Mouse (Mus musculus) left cerebral cortex, adult 11 months (tissue): ENCODE data around the gene Tspo2.

ENCODE experiments used
- DNase-seq: peaks from one replicate; pipeline ENCODE4 v3.0.0; 2022; ENCODE audit warnings: low spot score

Gene Tspo2

GRCm38 (mm10) chr17:48450666-48451352, 513 bp downstream of the Tspo2 start:
- DNase-seq = no peak

- no peak for DNase-seq
Observed at GRCm38 (mm10) chr17:48447675-48448074, 3.6 kb downstream of the Tspo2 start.

- no peak for DNase-seq
Observed at GRCm38 (mm10) chr17:48443542-48444145, 7.7 kb downstream of the Tspo2 start.

GRCm38 (mm10) chr17:48442745-48443457, 8.4 kb downstream of the Tspo2 start:
- no peak for DNase-seq

GRCm38 (mm10) chr17:48437421-48437911, 13.9 kb downstream of the Tspo2 start:
- no peak for DNase-seq

GRCm38 (mm10) chr17:48436487-48436886, 14.8 kb downstream of the Tspo2 start:
- no peak for DNase-seq

GRCm38 (mm10) chr17:48434479-48434878, 16.8 kb downstream of the Tspo2 start:
- no peak for DNase-seq

GRCm38 (mm10) chr17:48433689-48434330, 17.5 kb downstream of the Tspo2 start:
- no peak for DNase-seq

GRCm38 (mm10) chr17:48433006-48433655, 18.2 kb downstream of the Tspo2 start:
- no peak for DNase-seq

GRCm38 (mm10) chr17:48432158-48432980, 19.0 kb downstream of the Tspo2 start, which contains the start of gene Apobec2:
TSS of gene Apobec2 (minus strand) at chr17:48432930.
- DNase-seq = no peak

- no peak for DNase-seq
Observed at GRCm38 (mm10) chr17:48431054-48431453, 20.3 kb downstream of the Tspo2 start.

- no peak for DNase-seq
Observed at GRCm38 (mm10) chr17:48430394-48430793, 20.9 kb downstream of the Tspo2 start.

- no peak for DNase-seq
Observed at GRCm38 (mm10) chr17:48427852-48428530, 23.3 kb downstream of the Tspo2 start.

- no peak for DNase-seq
Observed at GRCm38 (mm10) chr17:48426991-48427750, 24.2 kb downstream of the Tspo2 start.

GRCm38 (mm10) chr17:48425823-48426612, 25.3 kb downstream of the Tspo2 start:
- DNase-seq = no peak

GRCm38 (mm10) chr17:48424237-48424636, 27.1 kb downstream of the Tspo2 start:
- DNase-seq = no peak

- DNase-seq = no peak
Observed at GRCm38 (mm10) chr17:48419571-48419970, 31.8 kb downstream of the Tspo2 start.

GRCm38 (mm10) chr17:48418781-48419180, 32.5 kb downstream of the Tspo2 start:
- DNase-seq = no peak

- no peak for DNase-seq
Observed at GRCm38 (mm10) chr17:48418174-48418573, 33.1 kb downstream of the Tspo2 start.
